Mouse (Mus musculus) spleen, postnatal 36 days (tissue): ENCODE data around the gene Pakap.

Experiments
- DNase-seq, 2 experiments: peaks; one replicate each; pipeline ENCODE4 v3.0.0; 2022; ENCODE audit warnings: low spot score in 2 of 2, mixed read lengths in 1 of 2

The Pakap gene

GRCm38 (mm10) chr4:57914193-57915190 is 346.5 kb downstream of the Pakap start:
- no peak for DNase-seq

GRCm38 (mm10) chr4:57915216-57915965 is 347.4 kb downstream of the Pakap start:
- DNase-seq = no peak

- DNase-seq = no peak
These were observed 348.3 kb downstream of the Pakap start, which contains the start of gene D630039A03Rik for GRCm38 (mm10) chr4:57916201-57916661. Gene D630039A03Rik, minus strand, starts transcription at chr4:57916297.

- DNase-seq = no peak
These were observed 348.7 kb downstream of the Pakap start for GRCm38 (mm10) chr4:57916711-57917110.

GRCm38 (mm10) chr4:57919494-57920423 is 351.8 kb downstream of the Pakap start:
- DNase-seq = no peak

GRCm38 (mm10) chr4:57920522-57920921 is 352.5 kb downstream of the Pakap start:
- DNase-seq = no peak

- DNase-seq = no peak
These were observed 354.2 kb downstream of the Pakap start for GRCm38 (mm10) chr4:57922171-57922570.

GRCm38 (mm10) chr4:57924556-57925071 is 356.6 kb downstream of the Pakap start:
- DNase-seq = no peak

GRCm38 (mm10) chr4:57927464-57928205 is 359.7 kb downstream of the Pakap start:
- DNase-seq = no peak

DNA sequence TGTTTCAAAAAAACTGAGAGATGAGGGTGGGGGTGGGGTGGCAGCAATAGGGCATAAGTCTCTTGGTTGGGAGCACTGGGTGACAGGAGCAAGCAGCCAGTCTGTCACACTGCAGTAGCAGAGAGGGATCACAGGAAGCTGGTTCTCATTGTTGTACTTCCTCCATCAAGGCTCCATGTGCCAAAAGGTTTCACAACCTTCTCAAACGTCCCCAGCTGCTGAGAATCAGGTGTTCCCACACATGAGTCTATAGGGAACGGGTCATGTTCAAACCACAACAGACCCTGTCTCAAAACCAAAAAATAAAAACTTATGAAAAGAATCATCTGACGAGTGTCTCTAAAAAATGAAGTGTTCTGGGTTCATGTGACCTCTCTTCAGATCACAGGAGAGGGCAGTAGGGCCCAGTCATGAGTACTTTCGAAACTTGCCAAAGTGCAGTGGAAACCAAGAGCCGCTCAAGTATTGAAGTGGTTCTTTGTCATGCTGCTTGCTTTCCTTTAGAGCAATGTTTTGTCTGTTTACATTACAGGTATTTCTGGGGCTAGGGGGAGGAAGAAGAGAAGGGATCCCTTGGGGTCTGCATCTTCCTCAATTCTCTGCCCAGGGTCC is 362.7 kb downstream of the Pakap start:
- DNase-seq = no peak

- no peak for DNase-seq
These were observed 366.2 kb downstream of the Pakap start for GRCm38 (mm10) chr4:57934181-57934580.

DNA sequence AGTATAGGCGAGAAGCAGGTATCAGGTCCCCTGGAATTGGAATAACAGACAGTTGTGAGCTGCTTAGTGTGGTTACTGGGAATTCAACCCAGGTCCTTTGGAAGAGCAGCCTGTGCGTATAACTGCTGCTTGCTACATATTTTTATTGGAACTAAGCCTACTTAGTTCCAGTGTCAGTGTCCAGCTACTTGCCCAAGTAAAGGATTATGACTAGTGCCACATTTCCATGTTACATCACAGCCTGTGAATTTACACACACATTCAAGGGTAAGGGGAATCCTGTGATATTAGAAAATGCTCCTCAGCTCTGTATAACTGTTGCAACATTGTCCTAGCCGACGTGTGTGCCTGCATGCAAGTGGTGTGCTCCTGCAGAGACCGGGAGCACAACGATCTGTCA is 369.3 kb downstream of the Pakap start:
- no peak for DNase-seq

- no peak for DNase-seq
These were observed 372.7 kb downstream of the Pakap start for GRCm38 (mm10) chr4:57940631-57941030.

DNA sequence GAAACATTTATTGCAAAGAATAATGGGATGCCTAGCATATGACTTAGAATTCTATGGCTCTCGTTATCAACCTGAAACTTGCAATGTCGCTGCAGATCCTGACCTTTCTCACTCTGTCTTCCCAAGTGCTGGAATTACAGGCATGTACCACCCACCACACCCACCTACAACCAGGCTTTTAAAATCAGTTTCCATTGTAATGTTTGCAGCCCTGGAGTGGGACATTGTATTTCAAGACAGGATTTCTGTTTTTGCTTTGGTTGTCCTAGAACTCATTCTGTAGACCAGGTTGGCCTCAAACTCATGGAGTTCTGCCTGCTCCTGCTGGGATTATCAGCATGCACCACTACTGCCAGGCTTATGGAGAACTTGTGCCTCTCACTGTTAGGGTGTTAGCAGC is 374.9 kb downstream of the Pakap start:
- no peak for DNase-seq
